Mouse (Mus musculus) hindbrain, postnatal 0 days (tissue): ENCODE data around the gene Nars2. TPM values are rescaled to one million over a fixed set of nuclear protein-coding genes. Genes with fewer than 3 reads are reported as not detected.

Experiments used
- ATAC-seq: fragments of 200-750 bp; cut with Nextera tagmentation; 2 replicates; pipeline ENCODE4 v1.8.0; 2017; ENCODE audit warnings: mild to moderate bottlenecking, moderate TSS enrichment, moderate library complexity
- DNase-seq: peaks from one replicate; pipeline ENCODE4 v3.0.0-alpha.2; 2015; ENCODE audit warnings: low spot score
- H3K27ac ChIP-seq: fragments of 300-500 bp; sonication (generic); 2 replicates; pipeline ENCODE4 v1.5.1; 2014; ENCODE audit warnings: mild to moderate bottlenecking
- H3K27me3 ChIP-seq: fragments of 300-500 bp; sonication (generic); 2 replicates; pipeline ENCODE4 v1.6.1; 2014; ENCODE audit warnings: low read length, mixed read lengths; ENCODE audit not compliant: insufficient read depth
- H3K36me3 ChIP-seq: fragments of 300-500 bp; sonication (generic); 2 replicates; pipeline ENCODE4 v1.6.1; 2014; ENCODE audit warnings: low read length, mixed read lengths; ENCODE audit not compliant: insufficient read depth
- H3K4me1 ChIP-seq: fragments of 300-500 bp; sonication (generic); 2 replicates; pipeline ENCODE4 v1.6.1; 2014; ENCODE audit warnings: antibody characterized with exemption, low read length, mixed read lengths; ENCODE audit not compliant: insufficient read depth
- H3K4me2 ChIP-seq: fragments of 300-500 bp; sonication (generic); 2 replicates; pipeline ENCODE4 v1.6.1; 2014; ENCODE audit warnings: low read depth, mild to moderate bottlenecking, low read length, moderate library complexity, mixed read lengths
- H3K4me3 ChIP-seq: fragments of 300-500 bp; sonication (generic); 2 replicates; pipeline ENCODE4 v1.5.1; 2014; ENCODE audit warnings: low read length
- H3K9ac ChIP-seq: fragments of 300-500 bp; sonication (generic); replicated peaks from 2 replicates; pipeline ENCODE4 v1.6.1; 2014; ENCODE audit warnings: mild to moderate bottlenecking, low read length, moderate library complexity, mixed read lengths
- H3K9me3 ChIP-seq: fragments of 300-500 bp; sonication (generic); 2 replicates; pipeline ENCODE4 v1.6.1; 2016; ENCODE audit warnings: low read length, mixed read lengths
- CTCF ChIP-seq: IDR thresholded peaks from 2 replicates; pipeline ENCODE4 v1.5.1; 2016; ENCODE audit warnings: antibody characterized with exemption, control low read depth, low read depth
- WGBS: fragments of 180-500 bp; shearing (Covaris S2); extraction: QIAGEN DNeasy Blood & Tissue Kit; methylation state at CpG from one replicate; pipeline ENCODE4 v1.1.7; 2014; 5-methylcytosine and 5-hydroxymethylcytosine counted together
- polyA plus RNA-seq: library from polyadenylated mRNA; unstranded; fragments of >200 nt; fragmentation: Nextera tagmentation; extraction: Ambion mirVana; gene quantifications from 2 replicates; pipeline ENCODE4 v1.2.1, GENCODE M21; 2015
- total RNA-seq: library from RNA; depleted of rRNA; stranded (reverse); fragments of >200 nt; gene quantifications from 2 replicates; pipeline ENCODE4 v1.2.3, GENCODE M21; 2014

Gene Nars2
- total and polyA plus RNA-seq, 2 experiments from 2014 or later = 7.4 to 13.2 TPM

- peak; percentile 41 for DNase-seq
- Histone ChIP-seq H3K4me1 (peaks cover 10% of the 10 kb centered on the region; the same call in 1 of the 2 replicates), H3K4me2 (no peak overlapping the region), H3K36me3 (no peaks in the 10 kb centered on the region), H3K27ac (peak overlapping the region; percentile 36; the same call in 1 of the 2 replicates), H3K9me3 (no peaks in the 10 kb centered on the region), H3K27me3 (no peaks in the 10 kb centered on the region), H3K4me3 (no peak overlapping the region), H3K9ac (no peak overlapping the region)
- no peak for TF ChIP-seq CTCF
- peak; percentile 70 for ATAC-seq
- WGBS = 20% methylated on average over 7 of the region's 7 CpGs
Observed at GRCm38 (mm10) chr7:96983660-96984347, 32.5 kb downstream of the Nars2 start.

DNA sequence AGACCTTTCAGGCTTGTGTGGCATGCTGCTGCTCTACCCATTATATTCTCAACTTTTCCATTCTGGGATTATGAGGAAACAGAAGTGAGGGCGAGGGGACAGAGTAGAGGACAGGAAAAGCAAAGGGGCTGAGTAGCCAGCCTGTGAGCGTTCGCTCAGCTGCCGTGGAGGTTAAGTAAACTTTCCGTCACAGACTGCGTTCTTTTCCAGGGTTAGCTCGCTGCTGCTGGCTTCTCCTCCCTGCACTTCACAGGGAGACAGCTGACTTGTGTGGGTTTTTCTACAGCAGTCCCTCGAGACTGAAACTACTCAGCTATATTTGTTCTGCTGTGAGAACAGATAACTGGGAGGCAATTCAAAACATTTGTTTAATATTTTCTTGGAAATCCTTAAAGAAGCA lies 34.5 kb downstream of the Nars2 start:
- TF ChIP-seq CTCF = no peak
- 30% methylated on average over 8 of the region's 8 CpGs for WGBS
- no peaks in the 10 kb centered on the region for H3K36me3 ChIP-seq
- DNase-seq (peak; percentile 45), ATAC-seq (no peak)
- no peaks in the 10 kb centered on the region for H3K9me3 ChIP-seq
- H3K4me2 ChIP-seq = peak overlapping the region; percentile 18; the same call in 1 of the 2 replicates
- H3K27ac ChIP-seq = no peak overlapping the region; the same call in 1 of the 2 replicates
- H3K4me1 ChIP-seq = peaks cover 10% of the 10 kb centered on the region; the same call in 1 of the 2 replicates
- no peaks in the 10 kb centered on the region for H3K27me3 ChIP-seq
- H3K9ac ChIP-seq = no peak overlapping the region
- no peak overlapping the region for H3K4me3 ChIP-seq

DNA sequence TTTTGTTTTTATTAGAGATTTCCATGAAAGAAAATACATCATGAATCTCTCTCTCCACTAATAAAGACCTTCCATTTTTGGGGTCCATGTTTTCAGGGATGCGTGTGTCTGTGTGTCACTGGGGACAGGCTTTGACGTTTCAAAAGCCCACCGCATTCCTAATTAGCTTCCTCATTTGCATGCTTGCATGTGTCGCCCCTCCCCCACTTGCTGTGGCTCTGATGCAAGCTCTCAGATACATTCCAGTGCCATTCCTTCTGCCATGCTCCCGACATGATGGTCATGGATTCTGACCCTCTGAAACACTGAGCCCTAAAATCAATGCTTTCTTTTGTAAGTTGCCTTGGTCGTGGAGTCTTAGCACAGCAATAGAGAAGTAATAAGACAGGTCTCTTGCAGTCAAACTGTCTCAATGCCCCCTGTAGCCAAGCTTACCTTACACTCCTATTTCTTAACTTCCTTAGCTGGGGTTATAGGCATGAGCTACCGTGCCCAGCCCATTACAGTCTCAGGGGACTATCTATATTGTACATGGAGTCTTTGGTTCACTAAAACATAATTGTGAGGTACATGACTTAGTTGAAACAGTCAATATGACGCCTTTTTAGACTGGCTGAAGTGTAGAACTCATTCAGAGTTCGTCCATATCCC lies 35.6 kb downstream of the Nars2 start:
- no peak for TF ChIP-seq CTCF
- DNase-seq (peak; percentile 66), ATAC-seq (0 out of 2 replicates have a peak, but pooled peaks have one; percentile 27)
- peaks cover 10% of the 10 kb centered on the region; the same call in 1 of the 2 replicates for H3K4me1 ChIP-seq
- H3K9ac ChIP-seq = no peak overlapping the region
- H3K4me3 ChIP-seq = no peak overlapping the region
- H3K9me3 ChIP-seq = no peaks in the 10 kb centered on the region
- H3K27me3 ChIP-seq = no peaks in the 10 kb centered on the region
- no peak overlapping the region for H3K4me2 ChIP-seq
- H3K27ac ChIP-seq = no peak overlapping the region
- no peaks in the 10 kb centered on the region for H3K36me3 ChIP-seq
- 24% methylated on average over 9 of the region's 9 CpGs for WGBS

GRCm38 (mm10) chr7:96987676-96988075 lies 36.4 kb downstream of the Nars2 start:
- 47% methylated on average over 4 of the region's 4 CpGs for WGBS
- peaks cover 10% of the 10 kb centered on the region; the same call in 1 of the 2 replicates for H3K4me1 ChIP-seq
- no peak overlapping the region for H3K4me2 ChIP-seq
- no peak overlapping the region for H3K27ac ChIP-seq
- ATAC-seq (no peak), DNase-seq (no peak)
- no peak overlapping the region for H3K9ac ChIP-seq
- H3K36me3 ChIP-seq = no peaks in the 10 kb centered on the region
- no peak for TF ChIP-seq CTCF
- H3K27me3 ChIP-seq = no peaks in the 10 kb centered on the region
- no peak overlapping the region for H3K4me3 ChIP-seq
- no peaks in the 10 kb centered on the region for H3K9me3 ChIP-seq

- 63% methylated on average over 3 of the region's 3 CpGs for WGBS
- Histone ChIP-seq H3K9me3 (no peaks in the 10 kb centered on the region), H3K36me3 (no peaks in the 10 kb centered on the region), H3K27me3 (no peaks in the 10 kb centered on the region), H3K27ac (no peak overlapping the region), H3K4me2 (no peak overlapping the region), H3K4me1 (no peaks in the 10 kb centered on the region), H3K4me3 (no peak overlapping the region), H3K9ac (no peak overlapping the region)
- ATAC-seq = no peak
- no peak for TF ChIP-seq CTCF
- DNase-seq = no peak
Observed at GRCm38 (mm10) chr7:97012956-97013355, 61.7 kb downstream of the Nars2 start.

- TF ChIP-seq CTCF = no peak
- H3K27me3 ChIP-seq = no peaks in the 10 kb centered on the region
- WGBS = 61% methylated on average over 4 of the region's 4 CpGs
Observed at GRCm38 (mm10) chr7:97018005-97018404, 66.7 kb downstream of the Nars2 start.

GRCm38 (mm10) chr7:97018418-97018817 lies 67.1 kb downstream of the Nars2 start:
- Histone ChIP-seq H3K27me3 (no peaks in the 10 kb centered on the region), H3K9ac (no peak overlapping the region), H3K9me3 (no peaks in the 10 kb centered on the region), H3K36me3 (no peaks in the 10 kb centered on the region), H3K4me2 (no peak overlapping the region), H3K4me3 (no peak overlapping the region), H3K27ac (no peak overlapping the region), H3K4me1 (no peaks in the 10 kb centered on the region)
- ATAC-seq (no peak), DNase-seq (no peak)
- 80% methylated on average over 3 of the region's 3 CpGs for WGBS
- TF ChIP-seq CTCF = no peak

More at GRCm38 (mm10) chr7:97018005-97018404, 66.7 kb downstream of the Nars2 start:
- Histone ChIP-seq H3K9me3 (no peaks in the 10 kb centered on the region), H3K36me3 (no peaks in the 10 kb centered on the region), H3K9ac (no peak overlapping the region), H3K4me2 (no peak overlapping the region), H3K4me1 (no peaks in the 10 kb centered on the region), H3K4me3 (no peak overlapping the region), H3K27ac (no peak overlapping the region)
- ATAC-seq = no peak
- DNase-seq = no peak
